Comparison of ENCODE assay signal across 30 mouse cellular contexts in the genomic region with DNA sequence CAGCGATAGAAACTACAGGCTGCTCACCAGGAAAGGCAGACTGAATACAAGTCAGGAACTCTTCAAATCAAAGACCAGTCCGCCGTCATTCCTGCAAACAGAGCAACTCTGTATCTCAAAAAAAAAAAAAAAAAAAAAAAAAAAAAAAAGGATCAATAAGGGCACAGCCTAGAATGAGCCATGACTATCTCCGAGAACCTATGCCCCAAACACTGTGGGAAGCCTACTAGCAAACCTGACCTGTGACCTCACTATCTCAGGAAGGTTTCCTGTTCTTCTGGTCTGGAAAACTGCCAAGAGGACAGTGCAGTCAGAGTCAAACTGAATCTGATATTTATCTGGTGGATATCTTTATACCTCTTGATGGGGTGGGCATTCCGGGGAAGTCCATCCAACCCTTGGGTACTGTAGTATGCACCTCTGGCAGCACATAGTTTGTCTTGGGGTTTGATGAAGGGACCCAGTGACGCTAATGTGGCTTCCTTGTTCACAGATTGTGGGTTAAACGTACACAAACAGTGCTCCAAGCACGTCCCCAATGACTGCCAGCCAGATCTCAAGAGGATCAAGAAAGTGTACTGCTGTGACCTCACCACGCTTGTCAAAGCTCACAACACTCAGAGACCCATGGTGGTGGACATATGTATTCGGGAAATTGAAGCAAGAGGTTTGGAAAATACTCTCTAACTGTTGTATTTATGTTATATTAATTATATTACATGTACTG. TPM values are rescaled to one million over a fixed set of nuclear protein-coding genes. Genes with fewer than 3 reads are reported as not detected.
DNase-seq lines count a peak whose midpoint lies in the region; ATAC-seq lines count a peak whose summit lies in the region.
"Had no signal": no experiment of that assay in that cellular context is flagged by ENCODE, and none has a peak within 500 bp of the region (broad histone marks: within the 10 kb centered on the region; RNA-seq: fewer than 3 reads in every experiment).

No protein-coding gene starts in this region.

- DNase-seq in 416B (ENCODE audit: low read depth) = peak; percentile 5
- peak; percentile 18 for DNase-seq in CD4-positive helper T cell, adult 2 months (ENCODE audit: low read depth, low spot score)
- no peak for DNase-seq in liver, embryonic 11.5 days (ENCODE audit: low spot score)
- no peak for DNase-seq in embryo, embryonic 10.5 days (ENCODE audit: low spot score)
- DNase-seq in urinary bladder, postnatal 14 days (ENCODE audit: low spot score) = no peak
- no peak for DNase-seq in heart, postnatal 36 days
- DNase-seq: adrenal gland, adult 8-10 months; cerebellum, adult 11 months; cerebellum, postnatal 10 days; forebrain, postnatal 0 days; gastrocnemius, postnatal 14 days; kidney, postnatal 25 days; lung, embryonic 14.5 days; right cerebral cortex, postnatal 25 days; spleen, adult 18-20 months; thymus, adult 18-20 months; thymus, postnatal 25 days had no signal

- H3K9ac ChIP-seq in liver, embryonic 11.5 days (ENCODE audit: low read depth, low read length) = no peak overlapping the region
- H3K9ac ChIP-seq in liver, embryonic 16.5 days (ENCODE audit: low read depth, low read length) = no peak overlapping the region
- H3K9ac ChIP-seq: forebrain, embryonic 12.5 days; forebrain, postnatal 0 days; heart, embryonic 15.5 days; hindbrain, embryonic 13.5 days; kidney, embryonic 15.5 days; limb, embryonic 13.5 days; lung, embryonic 14.5 days had no signal

- no peaks in the 10 kb centered on the region for H3K4me1 ChIP-seq in liver, embryonic 11.5 days (replicated peaks; ENCODE audit: control insufficient read depth, insufficient read depth, low read length)
- H3K4me1 ChIP-seq in liver, embryonic 16.5 days (ENCODE audit: control insufficient read depth, low read depth, low read length) = no peaks in the 10 kb centered on the region; the same call in 1 of the 2 replicates
- H3K4me1 ChIP-seq: forebrain, embryonic 12.5 days; heart, embryonic 10.5 days; kidney, embryonic 15.5 days had no signal

- H3K27me3 ChIP-seq in liver, embryonic 11.5 days (replicated peaks; ENCODE audit: control insufficient read depth, insufficient read depth, low read length) = no peaks in the 10 kb centered on the region
- no peaks in the 10 kb centered on the region for H3K27me3 ChIP-seq in liver, embryonic 16.5 days (ENCODE audit: control insufficient read depth, insufficient read depth, low read depth, low read length)
- H3K27me3 ChIP-seq: forebrain, embryonic 12.5 days; heart, embryonic 15.5 days; hindbrain, embryonic 13.5 days; limb, embryonic 13.5 days had no signal

- no peak overlapping the region for H3K4me2 ChIP-seq in liver, embryonic 11.5 days
- no peak overlapping the region for H3K4me2 ChIP-seq in liver, embryonic 16.5 days (ENCODE audit: low read depth, low read length)
- H3K4me2 ChIP-seq: forebrain, embryonic 12.5 days; heart, embryonic 15.5 days; hindbrain, embryonic 13.5 days; kidney, embryonic 15.5 days; limb, embryonic 13.5 days; lung, embryonic 14.5 days; midbrain, embryonic 11.5 days had no signal

- H3K36me3 ChIP-seq in liver, embryonic 11.5 days (ENCODE audit: control insufficient read depth, insufficient read depth, low read length) = no peaks in the 10 kb centered on the region
- no peaks in the 10 kb centered on the region for H3K36me3 ChIP-seq in liver, embryonic 16.5 days (ENCODE audit: control insufficient read depth, insufficient read depth)
- H3K36me3 ChIP-seq: G1E; heart, embryonic 10.5 days; heart, embryonic 15.5 days; limb, embryonic 13.5 days had no signal

- no peak overlapping the region for H3K27ac ChIP-seq in liver, embryonic 11.5 days (ENCODE audit: low read depth, low read length)
- peak overlapping the region; percentile 36; the same call in 1 of the 2 replicates for H3K27ac ChIP-seq in liver, embryonic 16.5 days (ENCODE audit: low read length)
- H3K27ac ChIP-seq: forebrain, embryonic 12.5 days; heart, embryonic 10.5 days; heart, embryonic 15.5 days; hindbrain, embryonic 13.5 days; kidney, embryonic 15.5 days; layer of hippocampus, adult 2 months; limb, embryonic 13.5 days; stomach, postnatal 0 days had no signal

- WGBS in liver, embryonic 11.5 days = 63% methylated on average over 10 of the region's 10 CpGs
- 44% methylated on average over 10 of the region's 10 CpGs for WGBS in liver, embryonic 16.5 days (ENCODE audit: insufficient replicate concordance)

- intact Hi-C loops in heart, postnatal 36 days (cut with DNase I) = no loop called here

- ATAC-seq in liver, embryonic 11.5 days (replicated peaks; ENCODE audit: low FRiP score) = peak; percentile 49
- peak; percentile 87 for ATAC-seq in liver, embryonic 16.5 days (ENCODE audit: low read depth)
- ATAC-seq: forebrain, postnatal 0 days; midbrain, embryonic 16.5 days had no signal

- no peak overlapping the region for H3K4me3 ChIP-seq in liver, embryonic 11.5 days (ENCODE audit: low read depth, low read length)
- H3K4me3 ChIP-seq in liver, embryonic 16.5 days (ENCODE audit: low read depth, low read length) = no peak overlapping the region
- H3K4me3 ChIP-seq: forebrain, embryonic 12.5 days; heart, embryonic 10.5 days; heart, embryonic 15.5 days; hindbrain, embryonic 13.5 days; kidney, embryonic 15.5 days; layer of hippocampus, adult 2 months; limb, embryonic 13.5 days had no signal

- no peaks in the 10 kb centered on the region for H3K9me3 ChIP-seq in liver, embryonic 11.5 days (ENCODE audit: control insufficient read depth, low read length)
- H3K9me3 ChIP-seq in liver, embryonic 16.5 days (replicated peaks; ENCODE audit: control insufficient read depth, low read length) = no peaks in the 10 kb centered on the region
- H3K9me3 ChIP-seq: forebrain, embryonic 12.5 days; heart, embryonic 10.5 days; heart, embryonic 15.5 days; hindbrain, embryonic 13.5 days; kidney, embryonic 15.5 days; limb, embryonic 13.5 days had no signal

RNA-seq across cellular contexts. Expression of a gene that starts 35.7 kb away (rescaled TPM):
- polyA plus RNA-seq in liver, embryonic 11.5 days (2014; fragmentation: Nextera tagmentation; extraction: Ambion mirVana) = 1.1 and 1.3 TPM in 2 replicates
- polyA plus RNA-seq in liver, embryonic 16.5 days (2015; fragmentation: Nextera tagmentation; extraction: Ambion mirVana) = 1.3 and 1.6 TPM in 2 replicates
- 1 to 10 TPM; 1.7 to 2.2 TPM for total RNA-seq in heart, postnatal 36 days (2021)
- total RNA-seq: common myeloid progenitor, adult 5-6 weeks had no signal
- polyA plus RNA-seq: G1E had no signal

Comparison
In these comparisons a context has a peak if more than half of its experiments do, and no peak if none do; other contexts are left out.
1. DNase-seq: peak in 416B (single experiment) and CD4-positive helper T cell, adult 2 months (single experiment); none in liver, embryonic 11.5 days (single experiment), embryo, embryonic 10.5 days (single experiment), urinary bladder, postnatal 14 days (single experiment) and heart, postnatal 36 days (0 of 2).